In genomic region chrX:129749102-129749501, GRCm38 (mm10) we compare ENCODE assay signal across 8 mouse cellular contexts. TPM values are rescaled to one million over a fixed set of nuclear protein-coding genes. Genes with fewer than 3 reads are reported as not detected.
DNase-seq lines count a peak whose midpoint lies in the region; ATAC-seq and TF ChIP-seq lines count a peak whose summit lies in the region.

No protein-coding gene starts in this region.

- no peak for ATAC-seq in heart, postnatal 0 days (ENCODE audit: insufficient read depth, low read depth)
- ATAC-seq in hindbrain, embryonic 13.5 days (ENCODE audit: low FRiP score) = peak; percentile 38; the same call in 1 of the 2 replicates
- ATAC-seq in midbrain, embryonic 13.5 days = peak; percentile 40; the same call in 1 of the 2 replicates

- no peaks in the 10 kb centered on the region for H3K27me3 ChIP-seq in heart, postnatal 0 days (ENCODE audit: control insufficient read depth, insufficient read depth, low read length)
- H3K27me3 ChIP-seq in hindbrain, embryonic 13.5 days = no peaks in the 10 kb centered on the region
- H3K27me3 ChIP-seq in midbrain, embryonic 13.5 days = no peaks in the 10 kb centered on the region

- 0 out of 2 replicates have a peak overlapping the region, but pooled peaks have one; percentile 79 for H3K27ac ChIP-seq in heart, postnatal 0 days (ENCODE audit: low read depth)
- no peak overlapping the region for H3K27ac ChIP-seq in hindbrain, embryonic 13.5 days
- no peak overlapping the region for H3K27ac ChIP-seq in midbrain, embryonic 13.5 days

- WGBS in heart, postnatal 0 days = 11% methylated on average over 1 of the region's 1 CpGs
- 27% methylated on average over 1 of the region's 1 CpGs for WGBS in hindbrain, embryonic 13.5 days
- 33% methylated on average over 1 of the region's 1 CpGs for WGBS in midbrain, embryonic 13.5 days

- H3K4me3 ChIP-seq in heart, postnatal 0 days (ENCODE audit: low read depth, low read length) = peak overlapping the region; percentile 76
- H3K4me3 ChIP-seq in hindbrain, embryonic 13.5 days = peak overlapping the region; percentile 54
- H3K4me3 ChIP-seq in midbrain, embryonic 13.5 days (replicated peaks) = peak overlapping the region; percentile 56

- no peak for TF ChIP-seq EP300 in heart, postnatal 0 days (IDR thresholded peaks at IDR 0.05; ENCODE audit: low read depth)

- no peaks in the 10 kb centered on the region for H3K9me3 ChIP-seq in heart, postnatal 0 days (replicated peaks; ENCODE audit: control insufficient read depth, low read length)
- H3K9me3 ChIP-seq in hindbrain, embryonic 13.5 days = no peaks in the 10 kb centered on the region
- H3K9me3 ChIP-seq in midbrain, embryonic 13.5 days = no peaks in the 10 kb centered on the region

- H3K4me2 ChIP-seq in heart, postnatal 0 days (ENCODE audit: low read depth, low read length) = peak overlapping the region; percentile 67
- H3K4me2 ChIP-seq in hindbrain, embryonic 13.5 days = peak overlapping the region; percentile 58
- peak overlapping the region; percentile 60 for H3K4me2 ChIP-seq in midbrain, embryonic 13.5 days (replicated peaks)

- H3K9ac ChIP-seq in heart, postnatal 0 days (replicated peaks; ENCODE audit: low read depth, low read length) = 0 out of 2 replicates have a peak overlapping the region, but pooled peaks have one; percentile 79
- H3K9ac ChIP-seq in hindbrain, embryonic 13.5 days = no peak overlapping the region
- H3K9ac ChIP-seq in midbrain, embryonic 13.5 days (replicated peaks) = no peak overlapping the region

- TF ChIP-seq POLR2A in brain, embryonic 14.5 days (IDR thresholded peaks at IDR 0.05; ENCODE audit: borderline replicate concordance, extremely low read depth, insufficient read depth, insufficient read length, poor library complexity, severe bottlenecking) = no peak

- no peak for TF ChIP-seq CTCF in heart, postnatal 0 days (IDR thresholded peaks at IDR 0.05; ENCODE audit: low read depth)
- TF ChIP-seq CTCF in brain, embryonic 14.5 days (IDR thresholded peaks at IDR 0.05; ENCODE audit: borderline replicate concordance, extremely low read depth, insufficient read depth, insufficient read length) = no peak

- no peaks in the 10 kb centered on the region for H3K36me3 ChIP-seq in heart, postnatal 0 days (replicated peaks; ENCODE audit: control insufficient read depth, insufficient read depth, low read length)
- H3K36me3 ChIP-seq in hindbrain, embryonic 13.5 days = no peaks in the 10 kb centered on the region
- no peaks in the 10 kb centered on the region for H3K36me3 ChIP-seq in midbrain, embryonic 13.5 days

- no peak for DNase-seq in heart, postnatal 0 days (ENCODE audit: low spot score)
- DNase-seq in heart, adult 18-20 months = no peak
- peak; percentile 17 for DNase-seq in brain, embryonic 14.5 days (ENCODE audit: low read depth)
- no peak for DNase-seq in layer of hippocampus, postnatal 10 days (ENCODE audit: low spot score in 2 of 2)
- DNase-seq in retina, postnatal 1 day = no peak
- no peak for DNase-seq in urinary bladder, adult 18-20 months (ENCODE audit: low spot score in 2 of 2)

- no peaks in the 10 kb centered on the region for H3K4me1 ChIP-seq in heart, postnatal 0 days (ENCODE audit: control insufficient read depth, insufficient read depth)
- no peaks in the 10 kb centered on the region for H3K4me1 ChIP-seq in hindbrain, embryonic 13.5 days (replicated peaks)
- no peaks in the 10 kb centered on the region for H3K4me1 ChIP-seq in midbrain, embryonic 13.5 days (replicated peaks)

RNA-seq across cellular contexts. Expression of gene Diaph2, which starts 0.4 kb away (rescaled TPM):
- 4.9 and 9.5 TPM in 2 replicates for total RNA-seq in heart, postnatal 0 days (2014; rRNA removed; ENCODE audit: low replicate concordance)
- 4.5 and 4.8 TPM in 2 replicates for polyA plus RNA-seq in heart, postnatal 0 days (2015; fragmentation: Nextera tagmentation; extraction: Ambion mirVana)
- 10 to 100 TPM; 11.8 to 12.5 TPM for total RNA-seq in heart, adult 18-20 months (2021)
- 3.9 and 4.6 TPM in 2 replicates for polyA plus RNA-seq in brain, embryonic 14.5 days (2012; rRNA removed)
- polyA plus RNA-seq in hindbrain, embryonic 13.5 days (2015; fragmentation: Nextera tagmentation; extraction: Ambion mirVana) = 4.0 and 4.7 TPM in 2 replicates
- polyA plus RNA-seq in midbrain, embryonic 13.5 days (2015; fragmentation: Nextera tagmentation; extraction: Ambion mirVana) = 3.6 and 4.4 TPM in 2 replicates
- total RNA-seq in layer of hippocampus, postnatal 10 days (2021) = 10 to 100 TPM; 14.1 to 17.4 TPM
